Mouse (Mus musculus) kidney, adult 2 months (tissue): Measurements from ENCODE around the gene Usb1.

Source experiments
- CTCF ChIP-seq: fragments of 200-500 bp; conservative IDR thresholded peaks from 2 replicates; pipeline ENCODE4 v1.5.1; 2011; ENCODE audit warnings: low read depth, mild to moderate bottlenecking, control low read depth, low read length, moderate library complexity, mixed read lengths; ENCODE audit not compliant: insufficient read depth, insufficient read length
- POLR2A ChIP-seq: fragments of 200-500 bp; IDR thresholded peaks from one replicate; pipeline ENCODE4 v1.6.1; 2011; ENCODE audit warnings: low read depth, low read length, control low read depth

DNA sequence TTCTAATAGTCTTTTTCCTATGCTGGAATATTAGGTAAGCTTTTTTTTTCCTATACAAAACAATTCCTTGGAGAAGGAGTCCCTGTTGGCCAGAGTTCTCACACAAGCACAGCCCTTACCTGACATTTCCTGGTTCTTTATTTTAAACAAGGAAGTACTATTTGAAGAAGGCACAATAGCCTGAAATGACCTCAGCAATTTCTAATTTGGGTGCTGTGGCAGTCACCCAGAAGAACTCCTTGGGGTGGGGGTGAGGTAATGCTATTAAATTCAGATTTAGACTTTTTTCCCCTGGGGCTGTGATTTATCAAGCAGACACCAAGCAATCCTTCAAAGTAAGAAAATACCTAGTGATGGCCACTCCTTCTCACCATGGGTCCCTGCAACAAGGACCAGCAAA lies 48.9 kb downstream of the Usb1 start:
- TF ChIP-seq CTCF = no peak
- TF ChIP-seq POLR2A = no peak
